ENCODE assay signal across 32 mouse cellular contexts in the genomic region with DNA sequence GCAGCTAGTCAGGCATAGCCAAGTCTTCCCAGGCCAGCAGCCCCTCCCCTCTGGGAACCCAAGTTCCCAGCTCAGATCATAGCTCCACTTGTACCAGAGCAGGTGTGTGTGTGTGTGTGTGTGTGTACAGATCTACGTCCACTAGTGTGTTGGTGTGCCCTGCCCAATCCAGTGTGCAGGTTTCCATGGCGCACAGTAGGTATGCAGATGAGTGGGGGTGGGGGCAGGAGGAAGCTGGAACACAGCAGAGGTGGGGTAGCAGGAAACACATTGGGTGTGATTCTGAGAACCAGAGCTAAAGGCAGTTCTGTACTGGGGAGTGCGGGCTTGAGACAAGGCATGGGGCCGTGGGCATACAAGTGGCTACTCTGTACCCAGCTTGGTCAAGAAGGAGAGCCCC. TPM values are rescaled to one million over a fixed set of nuclear protein-coding genes. Genes with fewer than 3 reads are reported as not detected.
A peak's percentile ranks its signal among the peaks of the same experiment; 100 is the strongest.
DNase-seq lines count a peak whose midpoint lies in the region; ATAC-seq and TF ChIP-seq lines count a peak whose summit lies in the region.
"Had no signal": no experiment of that assay in that cellular context is flagged by ENCODE, and none has a peak within 500 bp of the region (broad histone marks: within the 10 kb centered on the region; RNA-seq: fewer than 3 reads in every experiment).

No protein-coding gene starts in this region.

- peaks cover 42% of the 10 kb centered on the region for H3K36me3 ChIP-seq in embryonic facial prominence, embryonic 12.5 days
- peaks cover 49% of the 10 kb centered on the region for H3K36me3 ChIP-seq in embryonic facial prominence, embryonic 10.5 days (replicated peaks)
- peaks cover 43% of the 10 kb centered on the region for H3K36me3 ChIP-seq in intestine, embryonic 14.5 days (ENCODE audit: control insufficient read depth, insufficient read depth, low read length)
- peaks cover 25% of the 10 kb centered on the region for H3K36me3 ChIP-seq in intestine, embryonic 15.5 days
- H3K36me3 ChIP-seq in CH12.LX (replicated peaks in 1 of 2; ENCODE audit: control insufficient read depth in 1 of 2, insufficient read depth in 1 of 2, low read length in 1 of 2): peaks cover 38 to 51% of the 10 kb centered on the region in 2 experiments
- peaks cover 37% of the 10 kb centered on the region for H3K36me3 ChIP-seq in midbrain, embryonic 13.5 days

- dilution Hi-C loops in CH12.LX (cut with MboI; ENCODE audit: extremely low pct_ligation_motif_present, extremely low pct_unique_long_range_greater_than_20kb, low sequenced_read_pairs): no loop called here

- no peaks in the 10 kb centered on the region for H3K4me1 ChIP-seq in embryonic facial prominence, embryonic 12.5 days
- no peaks in the 10 kb centered on the region for H3K4me1 ChIP-seq in embryonic facial prominence, embryonic 10.5 days
- no peaks in the 10 kb centered on the region for H3K4me1 ChIP-seq in intestine, embryonic 14.5 days (replicated peaks; ENCODE audit: control insufficient read depth, insufficient read depth, low read length)
- H3K4me1 ChIP-seq in intestine, embryonic 15.5 days (replicated peaks): no peaks in the 10 kb centered on the region
- H3K4me1 ChIP-seq in CH12.LX (ENCODE audit: control insufficient read depth in 1 of 2, insufficient read depth in 2 of 2): no peaks in the 10 kb centered on the region
- no peaks in the 10 kb centered on the region for H3K4me1 ChIP-seq in midbrain, embryonic 13.5 days (replicated peaks)
- H3K4me1 ChIP-seq: forebrain, embryonic 12.5 days; forebrain, embryonic 15.5 days; heart, embryonic 12.5 days; heart, embryonic 15.5 days had no signal

- TF ChIP-seq CTCF in CH12.LX (conservative IDR thresholded peaks at IDR 0.05 in 1 of 2, IDR thresholded peaks at IDR 0.05 in 1 of 2; ENCODE audit: low read depth in 2 of 2, low read length in 2 of 2): no peak

- no peak for DNase-seq in embryonic facial prominence, embryonic 10.5 days (ENCODE audit: low spot score)
- no peak for DNase-seq in intestine, embryonic 14.5 days (ENCODE audit: low spot score)
- DNase-seq in CH12.LX (ENCODE audit: extremely low read depth) (no peak), R1 (ENCODE audit: low read depth, low spot score) (peak; percentile 5)
- no peak for DNase-seq in kidney, postnatal 25 days
- DNase-seq: adrenal gland, adult 8-10 months; adrenal gland, postnatal 25 days; cerebellum, adult 8-10 months; cerebellum, postnatal 10 days; cerebellum, postnatal 36 days; gastrocnemius, postnatal 10 days; heart, adult 11 months; heart, postnatal 10 days; heart, postnatal 36 days; kidney, adult 2 months had no signal

- no peak for TF ChIP-seq POLR2A in CH12.LX (IDR thresholded peaks at IDR 0.05; ENCODE audit: low read depth, low read length)

- H3K27ac ChIP-seq in embryonic facial prominence, embryonic 12.5 days: no peak overlapping the region
- H3K27ac ChIP-seq in embryonic facial prominence, embryonic 10.5 days (replicated peaks): no peak overlapping the region
- H3K27ac ChIP-seq in intestine, embryonic 14.5 days (ENCODE audit: low read depth): no peak overlapping the region
- no peak overlapping the region for H3K27ac ChIP-seq in intestine, embryonic 15.5 days
- no peak overlapping the region for H3K27ac ChIP-seq in CH12.LX (ENCODE audit: insufficient read depth, low read depth)
- no peak overlapping the region for H3K27ac ChIP-seq in midbrain, embryonic 13.5 days
- H3K27ac ChIP-seq: embryonic facial prominence, embryonic 13.5 days; forebrain, embryonic 12.5 days; forebrain, embryonic 15.5 days; heart, embryonic 15.5 days; hindbrain, embryonic 10.5 days; hindbrain, embryonic 14.5 days had no signal

- no peak for TF ChIP-seq EP300 in CH12.LX (IDR thresholded peaks at IDR 0.05; ENCODE audit: low read length)

- no peaks in the 10 kb centered on the region for H3K9me3 ChIP-seq in embryonic facial prominence, embryonic 12.5 days
- H3K9me3 ChIP-seq in embryonic facial prominence, embryonic 10.5 days: no peaks in the 10 kb centered on the region
- H3K9me3 ChIP-seq in intestine, embryonic 14.5 days (ENCODE audit: control insufficient read depth, low read length): no peaks in the 10 kb centered on the region
- H3K9me3 ChIP-seq in intestine, embryonic 15.5 days: no peaks in the 10 kb centered on the region
- no peaks in the 10 kb centered on the region for H3K9me3 ChIP-seq in CH12.LX (replicated peaks; ENCODE audit: low read length)
- no peaks in the 10 kb centered on the region for H3K9me3 ChIP-seq in midbrain, embryonic 13.5 days
- H3K9me3 ChIP-seq: embryonic facial prominence, embryonic 13.5 days; forebrain, embryonic 12.5 days; forebrain, embryonic 15.5 days; heart, embryonic 12.5 days; heart, embryonic 15.5 days; hindbrain, embryonic 10.5 days had no signal

- no peak overlapping the region for H3K4me2 ChIP-seq in embryonic facial prominence, embryonic 12.5 days (replicated peaks)
- no peak overlapping the region for H3K4me2 ChIP-seq in intestine, embryonic 14.5 days (ENCODE audit: low read length)
- H3K4me2 ChIP-seq in intestine, embryonic 15.5 days (replicated peaks): no peak overlapping the region
- H3K4me2 ChIP-seq in CH12.LX (ENCODE audit: insufficient read depth, low read depth, poor library complexity, severe bottlenecking): no peak overlapping the region
- no peak overlapping the region for H3K4me2 ChIP-seq in midbrain, embryonic 13.5 days (replicated peaks)
- H3K4me2 ChIP-seq: embryonic facial prominence, embryonic 13.5 days; forebrain, embryonic 12.5 days; forebrain, embryonic 15.5 days; heart, embryonic 12.5 days; heart, embryonic 15.5 days; hindbrain, embryonic 14.5 days had no signal

- no peak overlapping the region for H3K9ac ChIP-seq in embryonic facial prominence, embryonic 12.5 days
- no peak overlapping the region for H3K9ac ChIP-seq in intestine, embryonic 14.5 days (ENCODE audit: low read length)
- H3K9ac ChIP-seq in intestine, embryonic 15.5 days: no peak overlapping the region
- no peak overlapping the region for H3K9ac ChIP-seq in CH12.LX (ENCODE audit: insufficient read depth, low read depth)
- H3K9ac ChIP-seq in midbrain, embryonic 13.5 days (replicated peaks): no peak overlapping the region
- H3K9ac ChIP-seq: embryonic facial prominence, embryonic 13.5 days; forebrain, embryonic 12.5 days; forebrain, embryonic 15.5 days; heart, embryonic 12.5 days; heart, embryonic 15.5 days; hindbrain, embryonic 14.5 days had no signal

- no peak for TF ChIP-seq RAD21 in CH12.LX (IDR thresholded peaks at IDR 0.05; ENCODE audit: low read depth, low read length)

- peak; percentile 29; the same call in 1 of the 2 replicates for ATAC-seq in embryonic facial prominence, embryonic 12.5 days (ENCODE audit: insufficient number of reproducible peaks, insufficient read depth, low FRiP score, low TSS enrichment)
- 0 out of 2 replicates have a peak, but pooled peaks have one; percentile 37 for ATAC-seq in intestine, embryonic 14.5 days (replicated peaks; ENCODE audit: low FRiP score, low TSS enrichment, low read depth)
- ATAC-seq in intestine, embryonic 15.5 days: no peak
- ATAC-seq in midbrain, embryonic 13.5 days: no peak
- ATAC-seq: activated CD4-positive, CD25-positive, alpha-beta regulatory T cell, adult 4 months; forebrain, embryonic 15.5 days; intestine, postnatal 0 days; Patski had no signal

- H3K27me3 ChIP-seq in embryonic facial prominence, embryonic 12.5 days: no peaks in the 10 kb centered on the region
- H3K27me3 ChIP-seq in embryonic facial prominence, embryonic 10.5 days (replicated peaks; ENCODE audit: low read depth, poor library complexity, severe bottlenecking): no peaks in the 10 kb centered on the region
- no peaks in the 10 kb centered on the region for H3K27me3 ChIP-seq in intestine, embryonic 14.5 days (replicated peaks; ENCODE audit: control insufficient read depth, insufficient read depth, low read length)
- no peaks in the 10 kb centered on the region for H3K27me3 ChIP-seq in intestine, embryonic 15.5 days (replicated peaks)
- H3K27me3 ChIP-seq in CH12.LX (replicated peaks): no peaks in the 10 kb centered on the region
- H3K27me3 ChIP-seq in midbrain, embryonic 13.5 days: no peaks in the 10 kb centered on the region
- H3K27me3 ChIP-seq: embryonic facial prominence, embryonic 13.5 days; forebrain, embryonic 12.5 days; forebrain, embryonic 15.5 days; heart, embryonic 12.5 days; heart, embryonic 15.5 days; Patski had no signal

- in situ Hi-C loops in CH12.LX (cut with MboI; ENCODE audit: low pct_ligation_motif_present, low pct_unique_long_range_greater_than_20kb, low sequenced_read_pairs): no loop called here

- H3K79me2 ChIP-seq in CH12.LX (replicated peaks; ENCODE audit: control insufficient read depth, extremely low read depth, insufficient read depth, poor library complexity, severe bottlenecking): no peaks in the 10 kb centered on the region

- no peak overlapping the region for H3K4me3 ChIP-seq in embryonic facial prominence, embryonic 12.5 days
- no peak overlapping the region for H3K4me3 ChIP-seq in embryonic facial prominence, embryonic 10.5 days
- no peak overlapping the region for H3K4me3 ChIP-seq in intestine, embryonic 14.5 days (ENCODE audit: low read depth, low read length)
- no peak overlapping the region for H3K4me3 ChIP-seq in intestine, embryonic 15.5 days (replicated peaks)
- no peak overlapping the region for H3K4me3 ChIP-seq in CH12.LX (replicated peaks in 1 of 3; ENCODE audit: low read depth in 2 of 3, low read length in 2 of 3, poor library complexity in 1 of 3)
- no peak overlapping the region for H3K4me3 ChIP-seq in midbrain, embryonic 13.5 days (replicated peaks)
- H3K4me3 ChIP-seq: embryonic facial prominence, embryonic 13.5 days; erythroblast, embryonic 14.5 days; forebrain, embryonic 12.5 days; forebrain, embryonic 15.5 days; heart, embryonic 12.5 days; heart, embryonic 15.5 days; hindbrain, embryonic 10.5 days had no signal

- 92% methylated on average over 4 of the region's 4 CpGs for WGBS in embryonic facial prominence, embryonic 12.5 days
- 92% methylated on average over 4 of the region's 4 CpGs for WGBS in embryonic facial prominence, embryonic 10.5 days
- WGBS in intestine, embryonic 14.5 days: 89% methylated on average over 4 of the region's 4 CpGs
- 88% methylated on average over 4 of the region's 4 CpGs for WGBS in intestine, embryonic 15.5 days
- WGBS in midbrain, embryonic 13.5 days: 92% methylated on average over 4 of the region's 4 CpGs

RNA-seq across cellular contexts. Expression of gene Cel, which starts 1.2 kb away (rescaled TPM):
- not detected in 2 replicates for polyA plus RNA-seq in embryonic facial prominence, embryonic 12.5 days (2016; fragmentation: Nextera tagmentation; extraction: Ambion mirVana)
- not detected in 2 replicates for polyA plus RNA-seq in embryonic facial prominence, embryonic 10.5 days (2016; fragmentation: Nextera tagmentation; extraction: Ambion mirVana)
- 67.3 TPM in 1 of 2 replicates, not detected in the other for polyA plus RNA-seq in intestine, embryonic 14.5 days (2014; fragmentation: Nextera tagmentation; extraction: Ambion mirVana)
- 159 and 428 TPM in 2 replicates for polyA plus RNA-seq in intestine, embryonic 15.5 days (2015; fragmentation: Nextera tagmentation; extraction: Ambion mirVana)
- total RNA-seq in CH12.LX (2012; rRNA removed): not detected in 2 replicates
- not detected in 2 replicates for total RNA-seq in CH12.LX (2014; rRNA removed)
- polyA plus RNA-seq in CH12.LX (2012; ENCODE audit: insufficient read length, low read depth): not detected in 2 replicates
- 0.07 and 0.13 TPM in 2 replicates for polyA plus RNA-seq in midbrain, embryonic 13.5 days (2015; fragmentation: Nextera tagmentation; extraction: Ambion mirVana)
- total RNA-seq: adrenal gland, adult 8-10 months; ES-E14; gastrocnemius, postnatal 10 days; gastrocnemius, postnatal 4 days; heart, postnatal 10 days; heart, postnatal 36 days had no signal
- polyA plus RNA-seq: activated CD4-positive, CD25-positive, alpha-beta regulatory T cell, adult 4 months; embryonic facial prominence, embryonic 13.5 days; erythroblast, embryonic 14.5 days; forebrain, embryonic 12.5 days; heart, embryonic 12.5 days; hindbrain, embryonic 10.5 days; hindbrain, embryonic 14.5 days; kidney, adult 2 months; Patski had no signal

RNA-seq across cellular contexts. Expression of gene Gtf3c5, which starts 19.2 kb away (rescaled TPM):
- polyA plus RNA-seq in embryonic facial prominence, embryonic 12.5 days (2016; fragmentation: Nextera tagmentation; extraction: Ambion mirVana): 52.4 and 53.6 TPM in 2 replicates
- polyA plus RNA-seq in embryonic facial prominence, embryonic 10.5 days (2016; fragmentation: Nextera tagmentation; extraction: Ambion mirVana): 57.9 and 61.4 TPM in 2 replicates
- 30.4 and 30.5 TPM in 2 replicates for polyA plus RNA-seq in intestine, embryonic 14.5 days (2014; fragmentation: Nextera tagmentation; extraction: Ambion mirVana)
- polyA plus RNA-seq in intestine, embryonic 15.5 days (2015; fragmentation: Nextera tagmentation; extraction: Ambion mirVana): 31.8 and 33.8 TPM in 2 replicates
- total RNA-seq in CH12.LX (2012; rRNA removed) (12.5 and 15.1 TPM in 2 replicates), CH12.LX (2014; rRNA removed) (8.4 and 8.6 TPM in 2 replicates)
- 27.4 and 30.7 TPM in 2 replicates for polyA plus RNA-seq in CH12.LX (2012; ENCODE audit: insufficient read length, low read depth)
- polyA plus RNA-seq in midbrain, embryonic 13.5 days (2015; fragmentation: Nextera tagmentation; extraction: Ambion mirVana): 51.0 and 51.6 TPM in 2 replicates

RNA-seq across cellular contexts. Expression of gene Ralgds, which starts 51.5 kb away (rescaled TPM):
- polyA plus RNA-seq in embryonic facial prominence, embryonic 12.5 days (2016; fragmentation: Nextera tagmentation; extraction: Ambion mirVana): 64.1 and 66.1 TPM in 2 replicates
- polyA plus RNA-seq in embryonic facial prominence, embryonic 10.5 days (2016; fragmentation: Nextera tagmentation; extraction: Ambion mirVana): 36.7 and 44.2 TPM in 2 replicates
- polyA plus RNA-seq in intestine, embryonic 14.5 days (2014; fragmentation: Nextera tagmentation; extraction: Ambion mirVana): 38.7 and 40.6 TPM in 2 replicates
- 27.9 and 28.3 TPM in 2 replicates for polyA plus RNA-seq in intestine, embryonic 15.5 days (2015; fragmentation: Nextera tagmentation; extraction: Ambion mirVana)
- total RNA-seq in CH12.LX (2012; rRNA removed) (11.0 and 11.4 TPM in 2 replicates), CH12.LX (2014; rRNA removed) (4.1 and 4.8 TPM in 2 replicates)
- polyA plus RNA-seq in CH12.LX (2012; ENCODE audit: insufficient read length, low read depth): 6.6 and 7.4 TPM in 2 replicates
- polyA plus RNA-seq in midbrain, embryonic 13.5 days (2015; fragmentation: Nextera tagmentation; extraction: Ambion mirVana): 70.8 and 82.0 TPM in 2 replicates

RNA-seq across cellular contexts. Expression of gene Gfi1b, which starts 57.4 kb away (rescaled TPM):
- polyA plus RNA-seq in embryonic facial prominence, embryonic 12.5 days (2016; fragmentation: Nextera tagmentation; extraction: Ambion mirVana): 0.97 and 1.0 TPM in 2 replicates
- 2.7 and 3.9 TPM in 2 replicates for polyA plus RNA-seq in embryonic facial prominence, embryonic 10.5 days (2016; fragmentation: Nextera tagmentation; extraction: Ambion mirVana)
- 0.27 TPM in 1 of 2 replicates, not detected in the other for polyA plus RNA-seq in intestine, embryonic 14.5 days (2014; fragmentation: Nextera tagmentation; extraction: Ambion mirVana)
- 1.1 and 1.5 TPM in 2 replicates for polyA plus RNA-seq in intestine, embryonic 15.5 days (2015; fragmentation: Nextera tagmentation; extraction: Ambion mirVana)
- total RNA-seq in CH12.LX (2012; rRNA removed) (0.17 TPM in 1 of 2 replicates, not detected in the other), CH12.LX (2014; rRNA removed) (0.27 and 0.87 TPM in 2 replicates)
- polyA plus RNA-seq in CH12.LX (2012; ENCODE audit: insufficient read length, low read depth): 0.19 TPM in 1 of 2 replicates, not detected in the other
- polyA plus RNA-seq in midbrain, embryonic 13.5 days (2015; fragmentation: Nextera tagmentation; extraction: Ambion mirVana): 0.43 and 0.67 TPM in 2 replicates
- total RNA-seq: adrenal gland, adult 8-10 months; adrenal gland, postnatal 25 days; ES-E14; heart, postnatal 10 days; heart, postnatal 36 days had no signal
- polyA plus RNA-seq: cortical plate, adult 2 months; forebrain, embryonic 15.5 days; hindbrain, embryonic 14.5 days; intestine, postnatal 0 days; Patski had no signal

RNA-seq across cellular contexts. Expression of gene Gm10134, which starts 58.5 kb away (rescaled TPM):
- polyA plus RNA-seq in embryonic facial prominence, embryonic 12.5 days (2016; fragmentation: Nextera tagmentation; extraction: Ambion mirVana): 0.87 TPM in 1 of 2 replicates, not detected in the other
- polyA plus RNA-seq in embryonic facial prominence, embryonic 10.5 days (2016; fragmentation: Nextera tagmentation; extraction: Ambion mirVana): not detected in 2 replicates
- polyA plus RNA-seq in intestine, embryonic 14.5 days (2014; fragmentation: Nextera tagmentation; extraction: Ambion mirVana): 6.4 and 15.5 TPM in 2 replicates
- polyA plus RNA-seq in intestine, embryonic 15.5 days (2015; fragmentation: Nextera tagmentation; extraction: Ambion mirVana): 11.8 and 11.9 TPM in 2 replicates
- total RNA-seq in CH12.LX (2012; rRNA removed) (not detected in 2 replicates), CH12.LX (2014; rRNA removed) (not detected in 2 replicates)
- not detected in 2 replicates for polyA plus RNA-seq in CH12.LX (2012; ENCODE audit: insufficient read length, low read depth)
- polyA plus RNA-seq in midbrain, embryonic 13.5 days (2015; fragmentation: Nextera tagmentation; extraction: Ambion mirVana): 1.0 and 1.5 TPM in 2 replicates
- polyA plus RNA-seq: activated CD4-positive, CD25-positive, alpha-beta regulatory T cell, adult 4 months; embryonic facial prominence, embryonic 13.5 days; erythroblast, embryonic 14.5 days; heart, embryonic 12.5 days; hindbrain, embryonic 10.5 days; Patski had no signal

Comparison
In these comparisons a context has a peak if more than half of its experiments do, and no peak if none do; other contexts are left out.
1. ATAC-seq: peak in embryonic facial prominence, embryonic 12.5 days (single experiment) and intestine, embryonic 14.5 days (single experiment); none in intestine, embryonic 15.5 days (single experiment) and midbrain, embryonic 13.5 days (single experiment).